Mouse (Mus musculus) kidney, postnatal 14 days (tissue): Measurements from ENCODE around the gene Rragc.
"Not testable (repeated sequence)": the region's sequence is repeated elsewhere in the genome, so short reads cannot be mapped to it uniquely, and the experiment has no call there.

Source experiments
- DNase-seq: peaks from one replicate; pipeline ENCODE4 v3.0.0; 2022; ENCODE audit warnings: mixed read lengths

The Rragc gene

GRCm38 (mm10) chr4:123916748-123917547 is at the start of gene Rragc:
TSS of gene Rragc (plus strand) at chr4:123917446.
- peak; percentile 100 for DNase-seq

DNA sequence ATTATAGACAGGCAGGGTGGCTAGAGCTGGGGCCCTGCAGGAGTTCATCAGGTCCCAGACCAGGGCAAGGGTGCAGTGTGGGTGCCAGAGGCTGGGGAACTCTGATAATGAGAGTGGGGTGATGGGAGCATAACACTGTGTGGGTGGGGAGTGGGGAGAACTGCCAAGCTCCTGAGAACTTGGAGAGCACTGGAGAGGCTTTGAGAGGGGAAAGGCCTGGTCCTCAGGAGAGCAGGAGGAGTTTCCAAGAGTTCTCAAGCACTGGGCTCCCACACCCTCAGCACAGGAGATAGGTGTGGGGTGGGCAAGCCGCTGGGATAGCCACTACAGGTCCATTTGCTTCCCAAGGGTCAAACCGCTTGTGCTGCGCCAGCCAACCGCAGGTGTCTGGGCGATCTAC is 23.5 kb upstream of the Rragc start:
- DNase-seq = no peak

GRCm38 (mm10) chr4:123894295-123894694 is 23.0 kb upstream of the Rragc start:
- no peak for DNase-seq

- DNase-seq = peak; percentile 44
These were observed 18.6 kb upstream of the Rragc start for GRCm38 (mm10) chr4:123898696-123899095.

DNA sequence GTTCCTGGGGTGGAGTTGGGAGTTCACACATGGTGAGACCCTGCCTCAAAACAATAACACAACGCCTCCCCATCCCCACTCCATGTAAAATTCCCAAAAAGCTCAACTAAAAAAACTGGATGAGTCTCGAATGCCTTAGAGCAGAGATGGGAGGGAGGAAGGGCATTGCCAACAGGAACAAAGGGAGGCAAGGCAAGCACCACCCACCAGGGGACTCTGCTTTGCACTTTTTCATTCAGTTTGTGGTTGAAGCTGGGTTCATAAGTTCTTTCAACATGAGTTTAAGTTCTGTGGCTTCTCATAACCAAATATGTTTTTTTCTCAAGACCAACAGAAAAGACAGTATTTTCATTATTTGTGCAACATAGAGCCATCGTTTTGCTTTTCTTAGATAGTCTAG is 13.8 kb upstream of the Rragc start:
- DNase-seq = no peak

DNA sequence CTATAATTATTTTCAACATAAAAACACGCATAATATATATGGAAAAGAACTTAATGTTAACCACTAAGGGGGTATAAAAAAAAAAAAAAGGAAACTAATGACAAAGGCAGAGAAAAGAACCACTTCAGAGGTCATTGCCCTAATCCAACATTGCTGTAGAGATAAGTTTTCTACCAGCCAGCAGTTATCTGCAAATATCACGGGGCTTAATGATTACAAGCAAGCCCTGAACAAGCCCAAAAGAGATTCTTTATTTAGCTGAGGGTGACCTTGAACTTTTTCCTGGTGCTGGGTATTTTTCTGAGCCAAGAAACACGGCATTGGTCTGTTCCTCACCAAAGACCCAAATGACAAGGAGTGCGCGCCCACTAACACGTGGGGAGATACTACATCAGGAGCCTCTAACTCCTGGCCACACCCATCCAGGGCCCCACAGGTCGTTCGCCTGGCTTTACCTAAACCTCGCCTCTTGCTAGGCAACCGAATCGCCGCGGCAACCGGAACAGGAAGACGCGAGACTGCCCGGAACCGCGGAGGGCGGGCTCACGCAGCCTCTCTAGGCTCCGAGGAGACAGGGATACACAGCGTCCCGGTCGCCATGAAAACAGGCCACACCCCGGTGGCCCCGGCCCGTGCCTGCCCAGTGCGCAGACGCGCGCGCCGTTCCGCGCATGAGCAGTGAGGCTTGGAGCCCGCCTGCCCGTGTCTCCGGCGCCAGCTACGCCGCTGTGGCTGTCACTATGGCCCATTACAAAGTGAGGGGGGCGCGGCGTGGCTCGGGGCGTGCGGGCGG is 12.7 kb upstream of the Rragc start, which contains the start of gene Mycbp:
Gene Mycbp (plus strand): TSS at position 500 of the 793 bp plus-strand sequence.
- peak; percentile 100 for DNase-seq

GRCm38 (mm10) chr4:123905126-123905668 is 12.0 kb upstream of the Rragc start:
- no peak for DNase-seq

- no peak for DNase-seq
These were observed 5.7 kb upstream of the Rragc start for GRCm38 (mm10) chr4:123911503-123911902.

DNA sequence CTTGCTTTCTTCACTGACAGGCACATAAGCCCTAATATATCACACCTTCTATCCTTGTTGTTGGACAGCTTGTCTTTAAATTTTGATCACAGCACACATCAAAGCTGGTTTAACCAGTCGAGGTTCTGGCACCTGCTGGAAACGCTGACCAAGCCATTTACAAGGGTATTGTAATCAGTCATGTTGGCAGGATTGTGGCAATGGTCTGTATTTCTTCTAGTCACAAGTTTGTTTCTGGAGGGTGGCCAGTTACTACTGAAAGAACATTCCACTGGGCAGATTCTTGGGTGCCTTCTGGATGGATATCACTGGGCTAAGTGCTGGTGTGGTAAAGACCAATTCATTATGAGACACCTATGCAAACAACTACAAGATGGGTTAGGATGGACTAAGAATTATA is 4.8 kb upstream of the Rragc start:
- DNase-seq = peak; percentile 16

DNA sequence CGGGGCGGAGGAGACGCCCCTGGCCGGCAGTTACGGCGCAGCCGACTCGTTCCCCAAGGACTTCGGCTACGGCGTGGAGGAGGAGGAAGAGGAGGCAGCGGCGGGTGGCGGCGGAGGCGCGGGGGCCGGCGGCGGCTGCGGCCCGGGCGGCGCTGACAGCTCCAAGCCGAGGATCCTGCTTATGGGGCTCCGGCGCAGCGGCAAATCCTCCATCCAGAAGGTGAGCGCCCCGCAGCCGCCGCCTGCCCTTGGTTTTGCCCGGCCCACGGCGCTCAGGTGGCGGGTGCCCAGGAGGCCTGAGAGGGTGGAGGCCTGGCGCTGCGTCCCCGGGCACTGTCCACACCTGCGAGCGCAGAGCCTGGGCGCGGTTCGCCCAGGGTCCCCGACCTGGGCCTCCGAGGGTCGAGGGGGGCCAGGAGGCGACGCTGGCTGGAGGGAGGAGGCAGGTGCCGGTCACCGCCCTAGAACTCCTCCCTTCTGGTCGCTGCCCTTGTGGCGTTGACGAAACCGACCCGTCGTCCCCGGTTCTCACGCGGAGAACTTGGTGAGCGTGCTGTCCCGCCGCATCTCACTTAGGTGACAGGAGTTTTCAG is 398 bp downstream of the Rragc start, which contains the start of gene 4930535I16Rik:
Gene 4930535I16Rik (minus strand): TSS at position 475 of the 593 bp plus-strand sequence.
- DNase-seq = peak; percentile 51

- DNase-seq = no peak
These were observed 1.6 kb downstream of the Rragc start for GRCm38 (mm10) chr4:123918851-123919250.

DNA sequence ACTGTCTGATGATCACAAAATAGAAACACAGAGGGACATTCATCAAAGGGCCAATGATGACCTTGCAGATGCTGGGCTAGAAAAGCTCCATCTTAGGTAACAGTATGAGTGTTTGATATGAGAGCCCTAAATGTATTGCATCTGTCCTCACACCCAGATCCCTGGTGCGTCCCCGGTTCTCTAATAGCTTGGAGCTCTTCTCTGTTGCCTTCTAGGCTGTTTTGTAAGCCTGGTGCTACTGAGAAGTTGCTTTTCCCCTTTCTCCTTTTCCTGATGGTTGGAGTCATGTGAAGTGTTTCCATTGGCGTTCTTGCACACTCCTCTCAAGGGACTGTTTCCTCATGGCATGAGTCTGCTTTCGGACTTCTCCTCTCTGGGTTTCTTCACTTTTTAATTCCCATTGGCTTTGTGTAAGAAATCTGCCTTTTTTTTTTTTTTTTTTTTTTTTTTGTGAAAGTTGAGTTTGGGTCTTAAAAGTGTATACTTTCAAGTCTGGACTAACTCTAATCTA is 3.9 kb downstream of the Rragc start:
- no peak for DNase-seq

DNA sequence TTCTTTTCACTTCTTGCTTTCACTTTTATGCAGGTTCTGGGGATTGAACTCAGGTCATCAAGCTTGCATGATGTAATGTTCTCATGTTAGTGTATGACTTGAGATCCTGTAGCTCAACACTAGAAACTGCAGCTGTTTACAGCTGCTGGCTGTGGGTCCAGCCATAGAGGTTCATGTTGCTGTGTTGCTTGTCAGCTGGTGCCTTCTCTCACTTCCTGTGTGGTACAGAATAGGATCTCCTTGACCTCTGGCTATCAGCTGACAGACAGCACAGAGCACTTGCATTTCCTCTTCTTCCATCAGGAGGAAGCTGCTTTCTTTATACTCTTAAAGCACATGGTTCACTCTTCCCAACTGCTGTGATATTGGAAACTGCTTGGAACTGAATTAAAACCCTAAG is 10.7 kb downstream of the Rragc start:
- DNase-seq = peak; percentile 45

DNA sequence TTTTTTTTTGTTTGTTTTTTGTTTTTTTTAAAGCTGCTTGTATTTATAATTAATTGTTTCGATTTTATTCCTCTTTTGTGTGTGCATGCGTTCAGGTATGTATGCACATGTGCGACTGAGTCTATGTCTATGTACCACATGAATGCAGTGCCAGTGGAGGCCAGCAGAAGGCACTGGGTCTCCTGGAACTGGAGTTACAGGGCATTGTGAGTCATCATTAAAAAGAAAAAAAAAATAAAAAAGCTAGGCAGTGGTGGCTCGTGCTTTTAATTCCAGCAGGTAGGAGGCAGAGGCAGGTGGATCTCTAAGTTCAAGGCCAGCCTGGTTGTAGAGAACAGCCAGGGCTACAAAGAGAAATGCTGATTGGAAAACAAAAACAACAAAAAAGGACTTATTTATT is 12.7 kb downstream of the Rragc start:
- DNase-seq = no peak

- DNase-seq = no peak
These were observed 17.1 kb downstream of the Rragc start for GRCm38 (mm10) chr4:123934306-123934705.

- DNase-seq = no peak
These were observed 18.8 kb downstream of the Rragc start for GRCm38 (mm10) chr4:123936059-123936458.

- peak; percentile 76 for DNase-seq
These were observed 22.6 kb downstream of the Rragc start for GRCm38 (mm10) chr4:123939838-123940237.

DNA sequence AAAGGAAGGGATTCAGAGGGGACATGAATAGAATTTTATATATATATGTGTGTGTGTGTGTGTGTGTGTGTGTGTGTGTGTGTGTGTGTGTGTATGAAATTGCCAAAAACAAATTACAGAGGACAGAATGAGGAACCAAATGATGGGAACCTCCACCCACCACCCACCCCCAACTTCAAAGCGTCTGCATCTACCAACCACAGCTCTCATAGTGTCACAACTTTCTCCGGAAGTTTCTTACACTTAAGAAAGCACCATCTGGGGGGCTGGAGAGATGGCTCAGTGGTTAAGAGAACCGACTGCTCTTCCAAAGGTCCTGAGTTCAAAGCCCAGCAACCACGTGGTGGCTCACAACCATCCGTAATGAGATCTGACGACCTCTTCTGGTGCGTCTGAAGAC is 23.6 kb downstream of the Rragc start:
- DNase-seq = not testable (repeated sequence)

- no peak for DNase-seq
These were observed 29.5 kb downstream of the Rragc start for GRCm38 (mm10) chr4:123946701-123947100.

DNA sequence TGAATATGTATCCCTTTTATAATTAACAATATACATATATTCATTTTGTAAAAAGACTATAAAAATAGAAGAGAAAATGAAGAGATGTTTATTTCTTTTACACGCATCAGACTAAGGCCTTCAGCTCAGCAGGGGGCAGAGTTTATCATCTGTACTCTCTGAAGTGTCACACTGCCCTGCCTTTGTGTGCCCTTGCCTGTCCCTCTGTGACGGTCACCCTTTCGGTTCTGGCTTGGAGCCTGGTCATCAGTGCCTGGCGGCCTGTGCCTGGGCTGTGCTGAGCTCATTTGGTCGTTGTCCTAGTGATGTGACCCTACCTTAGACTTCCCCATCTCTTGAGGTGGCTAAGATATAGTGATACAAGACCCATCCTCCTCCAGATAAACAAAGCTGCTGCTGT is 29.9 kb downstream of the Rragc start:
- no peak for DNase-seq

GRCm38 (mm10) chr4:123948901-123949300 is 31.7 kb downstream of the Rragc start:
- no peak for DNase-seq

DNA sequence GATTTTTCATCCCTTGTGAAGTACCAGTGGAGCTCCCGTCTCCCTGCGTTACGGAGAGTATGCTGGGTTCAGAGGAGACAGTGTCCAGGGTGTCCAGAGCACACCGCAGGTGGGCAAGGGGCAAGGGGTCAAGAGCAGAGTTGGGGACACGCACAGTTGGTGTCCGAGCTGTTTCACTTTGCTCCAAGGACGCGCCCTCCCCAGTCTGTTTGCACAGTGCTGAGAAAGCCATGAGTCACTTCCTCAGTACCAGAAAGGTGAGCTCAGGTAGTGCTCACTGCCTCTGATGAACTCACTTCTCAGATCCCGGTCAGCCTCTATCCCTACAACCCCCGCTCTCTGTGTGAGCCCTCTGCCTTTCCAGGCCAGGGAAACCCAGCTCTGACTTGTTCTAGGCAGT is 32.4 kb downstream of the Rragc start:
- no peak for DNase-seq

DNA sequence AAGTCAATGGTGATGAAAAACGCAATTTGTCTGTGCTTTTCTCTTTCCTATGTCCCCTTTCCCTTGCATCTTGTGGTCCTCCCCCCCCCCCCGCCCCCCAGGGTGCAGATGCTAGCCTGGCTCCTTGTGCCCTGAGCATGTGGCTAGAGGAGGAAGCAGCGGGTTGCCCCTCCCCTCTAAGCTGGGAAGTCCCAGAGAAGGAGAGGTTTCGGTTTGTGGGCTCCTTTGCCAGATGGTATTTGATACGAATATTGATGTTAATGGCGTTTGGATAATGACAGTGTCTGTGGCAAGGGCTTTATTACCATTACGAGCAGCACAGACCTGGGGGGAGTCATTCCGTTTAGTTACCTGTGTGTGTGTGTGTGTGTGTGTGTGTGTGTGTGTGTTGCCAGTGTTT is 34.8 kb downstream of the Rragc start:
- DNase-seq = no peak
